Mouse (Mus musculus) layer of hippocampus, postnatal 10 days (tissue): ENCODE data around the gene Adgrg6. TPM values are rescaled to one million over a fixed set of nuclear protein-coding genes. Genes with fewer than 3 reads are reported as not detected.

ENCODE experiments used
- DNase-seq, 2 experiments: peaks; one replicate each; pipeline ENCODE4 v3.0.0; 2021; ENCODE audit warnings: low spot score in 2 of 2
- total RNA-seq, 2 experiments: library from RNA; stranded (reverse); gene quantifications; 2 replicates each; pipeline ENCODE4 v1.2.3; 2021

The Adgrg6 gene
- total RNA-seq, 2 experiments from 2014 or later: 1.6 to 1.8 TPM

- DNase-seq: no peak
Measured at GRCm38 (mm10) chr10:14495204-14495603, 50.3 kb downstream of the Adgrg6 start.

- DNase-seq: no peak
Measured at GRCm38 (mm10) chr10:14491838-14492237, 53.6 kb downstream of the Adgrg6 start.

- no peak for DNase-seq
Measured at GRCm38 (mm10) chr10:14483257-14483656, 62.2 kb downstream of the Adgrg6 start.

GRCm38 (mm10) chr10:14482483-14482882 lies 63.0 kb downstream of the Adgrg6 start:
- peak; percentile 38 to 49 for DNase-seq

GRCm38 (mm10) chr10:14480928-14481327 lies 64.5 kb downstream of the Adgrg6 start:
- no peak for DNase-seq

GRCm38 (mm10) chr10:14476393-14476792 lies 69.1 kb downstream of the Adgrg6 start:
- DNase-seq: no peak

- DNase-seq: no peak
Measured at GRCm38 (mm10) chr10:14475641-14476040, 69.8 kb downstream of the Adgrg6 start.

GRCm38 (mm10) chr10:14474541-14475305 lies 70.7 kb downstream of the Adgrg6 start:
- DNase-seq: no peak

GRCm38 (mm10) chr10:14471039-14471550 lies 74.4 kb downstream of the Adgrg6 start:
- no peak for DNase-seq

- no peak for DNase-seq
Measured at GRCm38 (mm10) chr10:14468623-14469022, 76.8 kb downstream of the Adgrg6 start.

- DNase-seq: no peak
Measured at GRCm38 (mm10) chr10:14463796-14464511, 81.5 kb downstream of the Adgrg6 start.

- no peak for DNase-seq
Measured at GRCm38 (mm10) chr10:14460933-14461514, 84.4 kb downstream of the Adgrg6 start.

- DNase-seq: no peak
Measured at GRCm38 (mm10) chr10:14460252-14460932, 85.1 kb downstream of the Adgrg6 start.

GRCm38 (mm10) chr10:14459819-14460218 lies 85.6 kb downstream of the Adgrg6 start:
- DNase-seq: no peak

GRCm38 (mm10) chr10:14459330-14459729 lies 86.1 kb downstream of the Adgrg6 start:
- DNase-seq: no peak

GRCm38 (mm10) chr10:14454481-14454880 lies 91.0 kb downstream of the Adgrg6 start:
- DNase-seq: no peak

GRCm38 (mm10) chr10:14451811-14452210 lies 93.6 kb downstream of the Adgrg6 start:
- peak in 1 of 2 experiments; percentile 14 for DNase-seq

- DNase-seq: no peak
Measured at GRCm38 (mm10) chr10:14450073-14450472, 95.4 kb downstream of the Adgrg6 start.

- no peak for DNase-seq
Measured at GRCm38 (mm10) chr10:14445590-14446291, 99.7 kb downstream of the Adgrg6 start.

- DNase-seq: no peak
Measured at GRCm38 (mm10) chr10:14440860-14441579, 104.4 kb downstream of the Adgrg6 start.
